Mouse (Mus musculus): ENCODE results near the gene Poc1a.

- no peak for TF ChIP-seq CTCF (IDR thresholded peaks at IDR 0.05; ENCODE audit: low read depth, low read length)
- no peak for TF ChIP-seq POLR2A (IDR thresholded peaks at IDR 0.05; ENCODE audit: insufficient read depth, low read length)
- no peak for TF ChIP-seq EP300 (IDR thresholded peaks at IDR 0.05; ENCODE audit: insufficient read depth, low read depth, low read length)
These were observed 37.9 kb upstream of the Poc1a start for GRCm38 (mm10) chr9:106242813-106243488.
